ENCODE assay signal across 15 mouse cellular contexts in genomic region chr10:27891778-27892512, GRCm38 (mm10).
DNase-seq lines count a peak whose midpoint lies in the region; ATAC-seq and TF ChIP-seq lines count a peak whose summit lies in the region.
"Had no signal": no experiment of that assay in that cellular context is flagged by ENCODE, and none has a peak within 500 bp of the region (broad histone marks: within the 10 kb centered on the region; RNA-seq: fewer than 3 reads in every experiment).

No protein-coding gene starts in this region.

- H3K27me3 ChIP-seq in forebrain, embryonic 16.5 days (replicated peaks; ENCODE audit: control insufficient read depth, insufficient read depth, low read length), result no peaks in the 10 kb centered on the region
- no peaks in the 10 kb centered on the region for H3K27me3 ChIP-seq in midbrain, postnatal 0 days (ENCODE audit: insufficient read depth, low read length)
- H3K27me3 ChIP-seq: embryonic facial prominence, embryonic 13.5 days had no signal

- no peak overlapping the region for H3K4me3 ChIP-seq in forebrain, embryonic 16.5 days (replicated peaks; ENCODE audit: low read length)
- H3K4me3 ChIP-seq in midbrain, postnatal 0 days (ENCODE audit: low read depth, low read length), result no peak overlapping the region
- H3K4me3 ChIP-seq: embryonic facial prominence, embryonic 13.5 days had no signal

- H3K36me3 ChIP-seq in forebrain, embryonic 16.5 days (ENCODE audit: control insufficient read depth, insufficient read depth), result no peaks in the 10 kb centered on the region
- H3K36me3 ChIP-seq in midbrain, postnatal 0 days (ENCODE audit: insufficient read depth, low read length), result no peaks in the 10 kb centered on the region
- H3K36me3 ChIP-seq: embryonic facial prominence, embryonic 13.5 days had no signal

- H3K27ac ChIP-seq in forebrain, embryonic 16.5 days (ENCODE audit: low read length), result no peak overlapping the region
- no peak overlapping the region for H3K27ac ChIP-seq in midbrain, postnatal 0 days (ENCODE audit: low read depth, low read length)
- H3K27ac ChIP-seq: embryonic facial prominence, embryonic 13.5 days; liver, embryonic 14.5 days; macrophage had no signal

- no peaks in the 10 kb centered on the region for H3K4me1 ChIP-seq in forebrain, embryonic 16.5 days (replicated peaks; ENCODE audit: control insufficient read depth, insufficient read depth, low read length)
- no peaks in the 10 kb centered on the region for H3K4me1 ChIP-seq in midbrain, postnatal 0 days (ENCODE audit: insufficient read depth, low read length)
- H3K4me1 ChIP-seq: embryonic facial prominence, embryonic 13.5 days had no signal

- no peak for TF ChIP-seq CTCF in midbrain, postnatal 0 days (IDR thresholded peaks at IDR 0.05)

- 4% methylated on average over 2 of the region's 2 CpGs for WGBS in forebrain, embryonic 16.5 days
- 25% methylated on average over 2 of the region's 2 CpGs for WGBS in midbrain, postnatal 0 days

- H3K9ac ChIP-seq in forebrain, embryonic 16.5 days (replicated peaks; ENCODE audit: low read depth, low read length), result no peak overlapping the region
- no peak overlapping the region for H3K9ac ChIP-seq in midbrain, postnatal 0 days (replicated peaks; ENCODE audit: low read length, poor library complexity, severe bottlenecking)
- H3K9ac ChIP-seq: embryonic facial prominence, embryonic 13.5 days; liver, embryonic 14.5 days had no signal

- peak; percentile 40 for DNase-seq in layer of hippocampus, adult 9-10 months (ENCODE audit: low spot score)
- DNase-seq in layer of hippocampus, postnatal 10 days (ENCODE audit: low spot score in 2 of 2), result no peak
- DNase-seq in embryo, embryonic 10.5 days (ENCODE audit: low spot score), result peak; percentile 27
- DNase-seq in midbrain, postnatal 0 days (ENCODE audit: low spot score), result peak; percentile 53
- no peak for DNase-seq in right cerebral cortex, adult 18-20 months
- DNase-seq in ovary, postnatal 36 days (ENCODE audit: low spot score), result no peak
- DNase-seq in thymus, adult 18-20 months, result no peak
- DNase-seq: cerebellum, adult 8-10 months; heart, postnatal 14 days; kidney, adult 11 months; kidney, postnatal 36 days had no signal

- H3K4me2 ChIP-seq in forebrain, embryonic 16.5 days (ENCODE audit: low read length), result no peak overlapping the region
- no peak overlapping the region for H3K4me2 ChIP-seq in midbrain, postnatal 0 days (ENCODE audit: low read depth, low read length, poor library complexity, severe bottlenecking)
- H3K4me2 ChIP-seq: embryonic facial prominence, embryonic 13.5 days had no signal

- ATAC-seq in forebrain, embryonic 16.5 days, result peak; percentile 63; the same call in 1 of the 2 replicates
- ATAC-seq in midbrain, postnatal 0 days (ENCODE audit: low FRiP score), result 0 out of 2 replicates have a peak, but pooled peaks have one; percentile 52

- H3K9me3 ChIP-seq in forebrain, embryonic 16.5 days (ENCODE audit: control insufficient read depth, low read length), result no peaks in the 10 kb centered on the region
- no peaks in the 10 kb centered on the region for H3K9me3 ChIP-seq in midbrain, postnatal 0 days (ENCODE audit: low read length)
- H3K9me3 ChIP-seq: embryonic facial prominence, embryonic 13.5 days had no signal

Comparison
In these comparisons a context has a peak if more than half of its experiments do, and no peak if none do; other contexts are left out.
1. DNase-seq: peak in layer of hippocampus, adult 9-10 months (single experiment), embryo, embryonic 10.5 days (single experiment) and midbrain, postnatal 0 days (single experiment); none in layer of hippocampus, postnatal 10 days (0 of 2), right cerebral cortex, adult 18-20 months (single experiment), ovary, postnatal 36 days (single experiment) and thymus, adult 18-20 months (0 of 2).